In the genomic region with DNA sequence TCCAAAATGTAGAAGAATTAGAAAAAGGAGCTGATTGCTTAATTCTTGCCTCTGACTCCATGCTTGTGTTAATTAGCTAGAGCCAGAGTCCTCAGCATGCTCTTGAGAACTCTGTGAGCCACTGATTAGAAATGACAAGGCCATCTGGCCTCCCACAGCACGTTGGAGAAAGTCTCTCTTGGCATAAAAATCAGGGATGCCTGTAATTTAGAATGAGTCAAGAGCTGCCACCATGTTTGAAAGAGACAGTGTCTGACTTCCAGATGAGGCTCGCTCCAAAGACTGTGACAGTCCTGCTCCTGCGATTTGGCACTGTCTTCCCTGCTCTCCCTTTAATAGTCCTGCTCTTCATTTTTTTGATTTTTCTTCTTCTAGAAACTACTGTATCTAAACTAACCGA, we compare ENCODE assay signal across 13 mouse cellular contexts.
DNase-seq lines count a peak whose midpoint lies in the region; ATAC-seq and TF ChIP-seq lines count a peak whose summit lies in the region.
"Had no signal": no experiment of that assay in that cellular context is flagged by ENCODE, and none has a peak within 500 bp of the region (broad histone marks: within the 10 kb centered on the region; RNA-seq: fewer than 3 reads in every experiment).

No protein-coding gene starts in this region.

- 8% methylated on average over 4 of the region's 4 CpGs for WGBS in cerebellum, adult 2 months
- WGBS in liver, embryonic 11.5 days = 67% methylated on average over 4 of the region's 4 CpGs

- no peak for ATAC-seq in liver, embryonic 11.5 days (replicated peaks; ENCODE audit: low FRiP score)
- ATAC-seq: Patski had no signal

- H3K4me2 ChIP-seq in liver, embryonic 11.5 days = no peak overlapping the region
- H3K4me2 ChIP-seq: neural tube, embryonic 15.5 days had no signal

- no peaks in the 10 kb centered on the region for H3K4me1 ChIP-seq in cerebellum, adult 2 months (ENCODE audit: control insufficient read depth, insufficient read depth, low read length)
- H3K4me1 ChIP-seq in liver, embryonic 11.5 days (replicated peaks; ENCODE audit: control insufficient read depth, insufficient read depth, low read length) = no peaks in the 10 kb centered on the region
- H3K4me1 ChIP-seq: megakaryocyte, embryonic 14.5 days; neural tube, embryonic 15.5 days had no signal

- intact Hi-C loops in heart, postnatal 25 days (cut with DNase I) = no loop called here

- no peak overlapping the region for H3K9ac ChIP-seq in liver, embryonic 11.5 days (ENCODE audit: low read depth, low read length)
- H3K9ac ChIP-seq: neural tube, embryonic 15.5 days had no signal

- no peak overlapping the region for H3K27ac ChIP-seq in cerebellum, adult 2 months (ENCODE audit: insufficient read depth, low read length)
- H3K27ac ChIP-seq in liver, embryonic 11.5 days (ENCODE audit: low read depth, low read length) = no peak overlapping the region
- H3K27ac ChIP-seq: neural tube, embryonic 15.5 days had no signal

- DNase-seq in heart, adult 8-10 months (ENCODE audit: low spot score) = peak; percentile 2
- no peak for DNase-seq in heart, postnatal 25 days (ENCODE audit: low spot score)
- DNase-seq in Muller cell, postnatal 12 days (ENCODE audit: inconsistent ontology term) = peak; percentile 74
- DNase-seq in cerebellum, adult 2 months = peak; percentile 37 to 76
- peak; percentile 3 to 7 for DNase-seq in layer of hippocampus, adult 8-10 months (ENCODE audit: low spot score in 2 of 2)
- no peak for DNase-seq in testis, postnatal 14 days (ENCODE audit: low spot score)
- DNase-seq in urinary bladder, postnatal 10 days (ENCODE audit: low spot score) = no peak
- no peak for DNase-seq in liver, embryonic 11.5 days (ENCODE audit: low spot score)
- DNase-seq: adrenal gland, postnatal 36 days; kidney, adult 9 months had no signal

- no peak for TF ChIP-seq CTCF in cerebellum, adult 2 months (IDR thresholded peaks at IDR 0.05; ENCODE audit: borderline replicate concordance, insufficient read depth, low read depth, low read length)

- H3K4me3 ChIP-seq in cerebellum, adult 2 months (replicated peaks; ENCODE audit: insufficient read depth, low read depth, low read length) = no peak overlapping the region
- H3K4me3 ChIP-seq in liver, embryonic 11.5 days (ENCODE audit: low read depth, low read length) = no peak overlapping the region
- H3K4me3 ChIP-seq: megakaryocyte, embryonic 14.5 days; neural tube, embryonic 15.5 days had no signal

- no peak for TF ChIP-seq POLR2A in cerebellum, adult 2 months (IDR thresholded peaks at IDR 0.05; ENCODE audit: borderline replicate concordance, insufficient read depth, low read length)

- no peaks in the 10 kb centered on the region for H3K36me3 ChIP-seq in liver, embryonic 11.5 days (ENCODE audit: control insufficient read depth, insufficient read depth, low read length)
- H3K36me3 ChIP-seq: neural tube, embryonic 15.5 days had no signal

- no peaks in the 10 kb centered on the region for H3K9me3 ChIP-seq in liver, embryonic 11.5 days (ENCODE audit: control insufficient read depth, low read length)
- H3K9me3 ChIP-seq: megakaryocyte, embryonic 14.5 days; neural tube, embryonic 15.5 days had no signal

- no peaks in the 10 kb centered on the region for H3K27me3 ChIP-seq in cerebellum, adult 2 months (ENCODE audit: control insufficient read depth, insufficient read depth, low read length)
- H3K27me3 ChIP-seq in liver, embryonic 11.5 days (replicated peaks; ENCODE audit: control insufficient read depth, insufficient read depth, low read length) = no peaks in the 10 kb centered on the region
- H3K27me3 ChIP-seq: megakaryocyte, embryonic 14.5 days; neural tube, embryonic 15.5 days; Patski had no signal

Comparison
In these comparisons a context has a peak if more than half of its experiments do, and no peak if none do; other contexts are left out.
1. DNase-seq: peak in heart, adult 8-10 months (single experiment), Muller cell, postnatal 12 days (single experiment), cerebellum, adult 2 months (2 of 2) and layer of hippocampus, adult 8-10 months (2 of 2); none in heart, postnatal 25 days (single experiment), testis, postnatal 14 days (single experiment), urinary bladder, postnatal 10 days (single experiment) and liver, embryonic 11.5 days (single experiment).